Mouse (Mus musculus): ENCODE measurements around the gene H2-DMb1. TPM values are rescaled to one million over a fixed set of nuclear protein-coding genes. Genes with fewer than 3 reads are reported as not detected.

Gene H2-DMb1
- polyA plus RNA-seq, 1 experiment from 2014 or later, result 0.39 TPM

GRCm38 (mm10) chr17:34118113-34118872, 34.6 kb upstream of the H2-DMb1 start:
- peaks cover 60% of the 10 kb centered on the region for H3K36me3 ChIP-seq

GRCm38 (mm10) chr17:34118873-34119248, 34.0 kb upstream of the H2-DMb1 start:
- 0% methylated on average over 38 of the region's 38 CpGs for WGBS
- DNase-seq (ENCODE audit: low spot score), result no peak
- Histone ChIP-seq H3K27me3 (ENCODE audit: low read depth, poor library complexity, severe bottlenecking) (no peaks in the 10 kb centered on the region), H3K36me3 (peaks cover 55% of the 10 kb centered on the region), H3K4me1 (peaks cover 46% of the 10 kb centered on the region), H3K27ac (replicated peaks) (peak overlapping the region; percentile 99), H3K4me3 (peak overlapping the region; percentile 99), H3K9me3 (replicated peaks) (no peaks in the 10 kb centered on the region)

More at GRCm38 (mm10) chr17:34118113-34118872, 34.6 kb upstream of the H2-DMb1 start:
- H3K27ac ChIP-seq (replicated peaks), result peak overlapping the region; percentile 99
- H3K4me3 ChIP-seq, result peak overlapping the region; percentile 99
- H3K27me3 ChIP-seq (ENCODE audit: low read depth, poor library complexity, severe bottlenecking), result no peaks in the 10 kb centered on the region
- peaks cover 40% of the 10 kb centered on the region for H3K4me1 ChIP-seq
- H3K9me3 ChIP-seq (replicated peaks), result no peaks in the 10 kb centered on the region
- under 1% methylated on average over 67 of the region's 67 CpGs for WGBS
- DNase-seq (ENCODE audit: low spot score), result peak; percentile 62

GRCm38 (mm10) chr17:34119249-34120179, 33.4 kb upstream of the H2-DMb1 start, which contains the start of gene H2-DMa:
Gene H2-DMa, plus strand, starts transcription at chr17:34119541.
- peak; percentile 98 for DNase-seq (ENCODE audit: low spot score)
- Histone ChIP-seq H3K27me3 (ENCODE audit: low read depth, poor library complexity, severe bottlenecking) (no peaks in the 10 kb centered on the region), H3K9me3 (replicated peaks) (no peaks in the 10 kb centered on the region), H3K4me3 (peak within 1 kb of the TSS; percentile 99), H3K27ac (replicated peaks) (peak within 1 kb of the TSS; percentile 99), H3K4me1 (peaks cover 49% of the 10 kb centered on the region), H3K36me3 (peaks cover 48% of the 10 kb centered on the region)
- WGBS, result under 1% methylated on average over 96 of the region's 96 CpGs

- peaks cover 46% of the 10 kb centered on the region for H3K4me1 ChIP-seq
- peak overlapping the region; percentile 99 for H3K27ac ChIP-seq (replicated peaks)
- H3K27me3 ChIP-seq (ENCODE audit: low read depth, poor library complexity, severe bottlenecking), result no peaks in the 10 kb centered on the region
- peaks cover 41% of the 10 kb centered on the region for H3K36me3 ChIP-seq
- no peaks in the 10 kb centered on the region for H3K9me3 ChIP-seq (replicated peaks)
- peak; percentile 91 for DNase-seq (ENCODE audit: low spot score)
- 0% methylated on average over 41 of the region's 42 CpGs for WGBS
- peak overlapping the region; percentile 99 for H3K4me3 ChIP-seq
These were observed 32.6 kb upstream of the H2-DMb1 start for GRCm38 (mm10) chr17:34120180-34120723.

GRCm38 (mm10) chr17:34120814-34121171, 32.1 kb upstream of the H2-DMb1 start:
- Histone ChIP-seq H3K27ac (replicated peaks) (peak overlapping the region; percentile 99), H3K9me3 (replicated peaks) (no peaks in the 10 kb centered on the region), H3K4me3 (peak overlapping the region; percentile 99), H3K27me3 (ENCODE audit: low read depth, poor library complexity, severe bottlenecking) (no peaks in the 10 kb centered on the region), H3K4me1 (peaks cover 41% of the 10 kb centered on the region), H3K36me3 (peaks cover 37% of the 10 kb centered on the region)
- 0% methylated on average over 29 of the region's 31 CpGs for WGBS
- no peak for DNase-seq (ENCODE audit: low spot score)

GRCm38 (mm10) chr17:34121172-34121878, 31.5 kb upstream of the H2-DMb1 start:
- under 1% methylated on average over 34 of the region's 35 CpGs for WGBS
- peaks cover 36% of the 10 kb centered on the region for H3K4me1 ChIP-seq
- peak overlapping the region; percentile 99 for H3K4me3 ChIP-seq
- no peaks in the 10 kb centered on the region for H3K9me3 ChIP-seq (replicated peaks)
- no peaks in the 10 kb centered on the region for H3K27me3 ChIP-seq (ENCODE audit: low read depth, poor library complexity, severe bottlenecking)
- DNase-seq (ENCODE audit: low spot score), result peak; percentile 87
- peak overlapping the region; percentile 99 for H3K27ac ChIP-seq (replicated peaks)
- H3K36me3 ChIP-seq, result peaks cover 37% of the 10 kb centered on the region

GRCm38 (mm10) chr17:34121879-34122187, 31.0 kb upstream of the H2-DMb1 start:
- no peak for DNase-seq (ENCODE audit: low spot score)
- 0% methylated on average over 10 of the region's 10 CpGs for WGBS
- no peaks in the 10 kb centered on the region for H3K27me3 ChIP-seq (ENCODE audit: low read depth, poor library complexity, severe bottlenecking)
- H3K4me3 ChIP-seq, result peak overlapping the region; percentile 99
- H3K36me3 ChIP-seq, result peaks cover 33% of the 10 kb centered on the region
- H3K9me3 ChIP-seq (replicated peaks), result no peaks in the 10 kb centered on the region
- H3K4me1 ChIP-seq, result peaks cover 32% of the 10 kb centered on the region
- peak overlapping the region; percentile 99 for H3K27ac ChIP-seq (replicated peaks)

- DNase-seq (ENCODE audit: low spot score), result peak; percentile 98
- H3K9me3 ChIP-seq (replicated peaks), result no peaks in the 10 kb centered on the region
- H3K4me3 ChIP-seq, result peak within 1 kb of the TSS; percentile 99
- 0 out of 2 replicates have a peak, but pooled peaks cover 4% of the 10 kb centered on the region for H3K27me3 ChIP-seq (ENCODE audit: low read depth, poor library complexity, severe bottlenecking)
- H3K4me1 ChIP-seq, result peaks cover 32% of the 10 kb centered on the region
- WGBS, result under 1% methylated on average over 70 of the region's 75 CpGs
- H3K36me3 ChIP-seq, result peaks cover 27% of the 10 kb centered on the region
- H3K27ac ChIP-seq (replicated peaks), result peak within 1 kb of the TSS; percentile 99
These were observed 30.5 kb upstream of the H2-DMb1 start, which contains the start of gene Brd2 for GRCm38 (mm10) chr17:34122188-34122984. Gene Brd2, minus strand, starts transcription at chr17:34122634.

- 3% methylated on average over 7 of the region's 7 CpGs for WGBS
- H3K9me3 ChIP-seq (replicated peaks), result no peaks in the 10 kb centered on the region
These were observed 29.8 kb upstream of the H2-DMb1 start for GRCm38 (mm10) chr17:34123111-34123510.

GRCm38 (mm10) chr17:34123518-34123917, 29.4 kb upstream of the H2-DMb1 start:
- peak; percentile 39 for DNase-seq (ENCODE audit: low spot score)

More at GRCm38 (mm10) chr17:34123111-34123510, 29.8 kb upstream of the H2-DMb1 start:
- Histone ChIP-seq H3K4me3 (peak overlapping the region; percentile 99), H3K4me1 (peaks cover 35% of the 10 kb centered on the region), H3K36me3 (peaks cover 20% of the 10 kb centered on the region), H3K27me3 (ENCODE audit: low read depth, poor library complexity, severe bottlenecking) (peaks cover 10% of the 10 kb centered on the region; the same call in 1 of the 2 replicates), H3K27ac (replicated peaks) (peak overlapping the region; percentile 99)
- DNase-seq (ENCODE audit: low spot score), result no peak

GRCm38 (mm10) chr17:34124649-34125048, 28.2 kb upstream of the H2-DMb1 start:
- Histone ChIP-seq H3K27me3 (ENCODE audit: low read depth, poor library complexity, severe bottlenecking) (peaks cover 26% of the 10 kb centered on the region), H3K27ac (replicated peaks) (no peak overlapping the region), H3K36me3 (peaks cover 8% of the 10 kb centered on the region; the same call in 1 of the 2 replicates), H3K4me1 (peaks cover 49% of the 10 kb centered on the region), H3K9me3 (replicated peaks) (no peaks in the 10 kb centered on the region), H3K4me3 (no peak overlapping the region)
- no peak for DNase-seq (ENCODE audit: low spot score)
- 88% methylated on average over 6 of the region's 6 CpGs for WGBS

More at GRCm38 (mm10) chr17:34123518-34123917, 29.4 kb upstream of the H2-DMb1 start:
- peak overlapping the region; percentile 99 for H3K27ac ChIP-seq (replicated peaks)
- no peaks in the 10 kb centered on the region for H3K9me3 ChIP-seq (replicated peaks)
- H3K4me1 ChIP-seq, result peaks cover 39% of the 10 kb centered on the region
- 18% methylated on average over 2 of the region's 2 CpGs for WGBS
- peak overlapping the region; percentile 99 for H3K4me3 ChIP-seq
- H3K36me3 ChIP-seq, result peaks cover 16% of the 10 kb centered on the region
- H3K27me3 ChIP-seq (ENCODE audit: low read depth, poor library complexity, severe bottlenecking), result peaks cover 14% of the 10 kb centered on the region; the same call in 1 of the 2 replicates
